Mouse (Mus musculus): ENCODE data around the gene Sox8. TPM values are rescaled to one million over a fixed set of nuclear protein-coding genes. Genes with fewer than 3 reads are reported as not detected.

The Sox8 gene
- polyA plus RNA-seq, 1 experiment from 2014 or later: 9.1 TPM

- no peaks in the 10 kb centered on the region for H3K9me3 ChIP-seq
- peaks cover 25% of the 10 kb centered on the region for H3K27me3 ChIP-seq
- 0 out of 2 replicates have a peak, but pooled peaks cover 6% of the 10 kb centered on the region for H3K36me3 ChIP-seq
- ATAC-seq (ENCODE audit: insufficient number of reproducible peaks, insufficient read depth, low FRiP score, low TSS enrichment, low read depth): no peak
- H3K4me2 ChIP-seq: peak overlapping the region; percentile 99
- 22% methylated on average over 14 of the region's 14 CpGs for WGBS
- H3K9ac ChIP-seq: 0 out of 2 replicates have a peak overlapping the region, but pooled peaks have one; percentile 73
- H3K4me1 ChIP-seq: peaks cover 58% of the 10 kb centered on the region
- peak overlapping the region; percentile 39; the same call in 1 of the 2 replicates for H3K27ac ChIP-seq
- H3K4me3 ChIP-seq: peak overlapping the region; percentile 59
Measured at GRCm38 (mm10) chr17:25567745-25568144, 2.7 kb downstream of the Sox8 start.

- Histone ChIP-seq H3K9me3 (no peaks in the 10 kb centered on the region), H3K4me1 (peaks cover 56% of the 10 kb centered on the region), H3K36me3 (0 out of 2 replicates have a peak, but pooled peaks cover 6% of the 10 kb centered on the region), H3K4me3 (no peak overlapping the region), H3K27me3 (peaks cover 25% of the 10 kb centered on the region), H3K27ac (no peak overlapping the region), H3K4me2 (peak overlapping the region; percentile 99), H3K9ac (no peak overlapping the region)
- no peak for ATAC-seq (ENCODE audit: insufficient number of reproducible peaks, insufficient read depth, low FRiP score, low TSS enrichment, low read depth)
- 78% methylated on average over 13 of the region's 13 CpGs for WGBS
Measured at GRCm38 (mm10) chr17:25567261-25567660, 3.2 kb downstream of the Sox8 start.

DNA sequence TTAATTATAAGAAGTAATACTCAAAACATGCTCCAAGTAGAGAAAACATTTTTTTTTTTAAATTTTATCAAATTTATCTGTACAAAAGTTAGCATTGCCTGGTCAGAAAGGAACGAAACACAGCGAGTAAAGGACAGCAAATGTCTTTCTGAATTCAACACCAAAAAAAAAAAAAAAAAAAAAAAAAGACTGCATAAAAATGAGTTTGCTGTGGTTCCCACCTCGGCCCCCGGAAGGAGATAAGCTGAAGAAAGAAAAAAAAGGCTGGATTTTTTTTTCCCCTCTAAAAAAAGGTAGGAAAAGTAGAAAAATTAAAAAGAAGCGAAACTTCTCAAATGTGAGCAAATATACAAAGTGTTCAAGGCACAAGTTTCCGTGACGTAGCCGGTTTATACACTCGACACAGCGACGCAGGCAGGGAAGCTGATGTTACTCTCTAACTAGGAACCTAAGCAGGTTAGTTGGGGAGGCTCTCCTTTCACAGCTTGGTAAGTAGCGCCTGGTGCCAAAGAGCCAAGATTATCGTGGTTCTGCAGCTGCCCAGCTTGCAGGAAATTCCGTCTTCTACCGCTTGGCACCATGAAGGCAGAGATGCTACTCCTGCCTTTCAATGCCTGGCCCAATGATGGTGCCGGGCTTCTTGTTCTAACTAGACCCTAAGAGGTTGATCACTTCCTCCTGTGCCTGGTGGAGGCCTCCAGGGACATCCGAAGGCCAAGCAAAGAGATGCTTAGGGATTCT lies 4.5 kb downstream of the Sox8 start:
- peaks cover 25% of the 10 kb centered on the region for H3K27me3 ChIP-seq
- WGBS: 72% methylated on average over 17 of the region's 17 CpGs

GRCm38 (mm10) chr17:25565244-25565643 lies 5.2 kb downstream of the Sox8 start:
- ATAC-seq (ENCODE audit: insufficient number of reproducible peaks, insufficient read depth, low FRiP score, low TSS enrichment, low read depth): no peak
- H3K4me2 ChIP-seq: peak overlapping the region; percentile 31
- H3K9me3 ChIP-seq: no peaks in the 10 kb centered on the region
- H3K9ac ChIP-seq: no peak overlapping the region
- H3K27me3 ChIP-seq: peaks cover 21% of the 10 kb centered on the region
- H3K36me3 ChIP-seq: 0 out of 2 replicates have a peak, but pooled peaks cover 6% of the 10 kb centered on the region
- H3K27ac ChIP-seq: 0 out of 2 replicates have a peak overlapping the region, but pooled peaks have one; percentile 1
- peaks cover 43% of the 10 kb centered on the region for H3K4me1 ChIP-seq
- WGBS: 32% methylated on average over 6 of the region's 6 CpGs
- no peak overlapping the region for H3K4me3 ChIP-seq

More for the DNA sequence above, 4.5 kb downstream of the Sox8 start:
- Histone ChIP-seq H3K9ac (no peak overlapping the region), H3K9me3 (no peaks in the 10 kb centered on the region), H3K4me2 (0 out of 2 replicates have a peak overlapping the region, but pooled peaks have one; percentile 2), H3K27ac (no peak overlapping the region), H3K4me3 (no peak overlapping the region), H3K4me1 (peaks cover 47% of the 10 kb centered on the region), H3K36me3 (0 out of 2 replicates have a peak, but pooled peaks cover 6% of the 10 kb centered on the region)
- no peak for ATAC-seq (ENCODE audit: insufficient number of reproducible peaks, insufficient read depth, low FRiP score, low TSS enrichment, low read depth)

GRCm38 (mm10) chr17:25564481-25564880 lies 6.0 kb downstream of the Sox8 start:
- Histone ChIP-seq H3K4me3 (no peak overlapping the region), H3K9ac (no peak overlapping the region), H3K4me2 (no peak overlapping the region), H3K4me1 (peaks cover 36% of the 10 kb centered on the region), H3K27ac (no peak overlapping the region), H3K9me3 (no peaks in the 10 kb centered on the region), H3K36me3 (0 out of 2 replicates have a peak, but pooled peaks cover 6% of the 10 kb centered on the region), H3K27me3 (peaks cover 13% of the 10 kb centered on the region)
- ATAC-seq (ENCODE audit: insufficient number of reproducible peaks, insufficient read depth, low FRiP score, low TSS enrichment, low read depth): no peak
- WGBS: 88% methylated on average over 5 of the region's 5 CpGs

DNA sequence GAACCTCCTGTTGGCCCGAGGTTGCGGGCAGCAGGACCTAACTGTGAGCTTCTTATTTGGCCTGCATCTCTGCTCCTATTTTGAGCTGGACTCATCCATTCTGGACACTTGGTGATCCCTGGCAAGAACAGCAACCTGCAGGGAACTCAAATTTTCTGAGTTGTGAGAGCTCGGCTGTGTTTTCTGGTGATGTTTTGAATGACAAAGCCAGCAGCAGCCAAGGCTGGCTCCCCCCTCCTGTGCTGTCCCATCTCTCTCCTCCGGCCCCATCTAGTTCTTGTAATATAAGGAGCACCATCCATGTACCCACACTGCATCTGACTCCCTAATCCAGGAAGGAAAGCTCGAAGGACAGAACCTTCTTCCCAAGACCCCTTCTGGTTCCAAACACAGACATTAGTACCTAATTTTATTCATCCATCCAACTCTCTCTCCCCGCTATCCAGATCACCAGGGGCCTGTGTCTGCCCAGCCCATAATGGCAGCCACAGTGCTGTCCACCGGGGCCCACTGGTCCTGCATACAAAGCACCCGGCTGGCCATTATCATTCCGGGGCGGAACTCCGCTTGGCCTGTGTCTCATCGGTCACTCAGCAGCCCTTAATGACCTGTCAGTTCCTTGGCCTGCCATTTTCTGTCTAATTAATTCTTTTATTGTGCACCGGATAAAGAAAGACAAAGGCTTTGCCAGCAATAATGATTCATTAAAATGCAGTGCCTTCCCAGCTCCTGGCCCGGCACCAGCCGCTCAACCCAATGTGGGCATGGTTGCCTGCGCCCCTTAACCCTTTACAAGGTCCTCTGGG lies 9.1 kb downstream of the Sox8 start:
- ATAC-seq (ENCODE audit: insufficient number of reproducible peaks, insufficient read depth, low FRiP score, low TSS enrichment, low read depth): no peak
- Histone ChIP-seq H3K27me3 (peaks cover 4% of the 10 kb centered on the region; the same call in 1 of the 2 replicates), H3K4me3 (no peak overlapping the region), H3K9ac (no peak overlapping the region), H3K36me3 (no peaks in the 10 kb centered on the region), H3K27ac (no peak overlapping the region), H3K9me3 (no peaks in the 10 kb centered on the region), H3K4me1 (peaks cover 18% of the 10 kb centered on the region), H3K4me2 (no peak overlapping the region)
- 77% methylated on average over 16 of the region's 16 CpGs for WGBS

DNA sequence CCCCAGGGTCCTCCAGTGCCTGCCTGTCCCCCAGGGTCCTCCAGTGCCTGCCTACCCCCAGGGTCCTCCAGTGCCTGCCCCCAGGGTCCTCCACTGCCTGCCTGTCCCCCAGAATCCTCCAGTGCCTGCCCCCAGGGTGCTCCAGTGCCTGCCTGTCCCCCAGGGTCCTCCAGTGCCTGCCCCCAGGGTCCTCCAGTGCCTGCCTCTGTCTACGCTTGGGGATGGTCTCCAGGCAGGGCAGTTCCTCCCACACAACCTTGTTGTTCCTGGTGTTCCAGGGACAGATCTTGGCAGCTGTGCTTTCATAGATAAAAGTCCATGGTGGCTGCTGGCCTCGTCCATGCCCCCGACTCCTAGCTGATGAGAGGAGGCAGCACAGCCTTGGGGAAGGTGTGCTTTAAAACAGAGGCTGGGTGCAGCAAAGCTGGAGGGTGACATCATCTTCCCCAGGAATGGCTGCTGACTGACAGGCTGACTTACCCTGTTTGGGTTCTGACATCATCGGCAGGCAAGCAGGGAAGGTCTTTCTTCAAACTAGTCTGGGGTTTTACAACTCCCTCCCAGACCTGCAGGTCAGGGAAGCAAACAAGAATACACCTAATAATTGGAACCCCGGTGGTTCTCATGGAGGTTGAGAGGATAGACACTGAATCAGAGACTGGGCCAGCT lies 9.8 kb downstream of the Sox8 start:
- WGBS: 62% methylated on average over 5 of the region's 5 CpGs
- H3K9ac ChIP-seq: 0 out of 2 replicates have a peak overlapping the region, but pooled peaks have one; percentile 4

DNA sequence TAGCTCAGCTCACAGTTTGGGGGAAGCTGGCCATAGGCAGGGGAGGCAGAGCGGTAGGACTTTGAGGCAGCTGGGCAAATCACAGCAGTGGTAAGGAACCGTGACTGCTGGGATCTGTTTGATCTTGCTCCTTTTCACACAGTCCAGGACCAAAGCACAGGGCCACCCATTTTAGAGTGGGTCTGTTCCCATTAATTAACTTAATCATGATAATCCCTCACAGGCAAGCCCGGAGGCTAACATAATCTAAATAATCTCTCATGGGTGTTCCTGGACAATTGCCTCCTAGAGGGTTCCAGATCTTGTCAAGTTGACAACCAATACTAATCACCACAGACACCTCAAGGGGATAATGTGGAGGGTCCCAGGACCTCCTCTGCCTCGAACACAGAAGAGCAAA lies 10.9 kb downstream of the Sox8 start:
- Histone ChIP-seq H3K9me3 (no peaks in the 10 kb centered on the region), H3K27ac (no peak overlapping the region), H3K4me3 (no peak overlapping the region), H3K9ac (no peak overlapping the region), H3K4me2 (no peak overlapping the region), H3K36me3 (no peaks in the 10 kb centered on the region), H3K4me1 (peaks cover 26% of the 10 kb centered on the region), H3K27me3 (peaks cover 4% of the 10 kb centered on the region; the same call in 1 of the 2 replicates)
- no peak for ATAC-seq (ENCODE audit: insufficient number of reproducible peaks, insufficient read depth, low FRiP score, low TSS enrichment, low read depth)
- WGBS: 57% methylated on average over 4 of the region's 4 CpGs

More for the DNA sequence above, 9.8 kb downstream of the Sox8 start:
- Histone ChIP-seq H3K27me3 (peaks cover 4% of the 10 kb centered on the region; the same call in 1 of the 2 replicates), H3K27ac (no peak overlapping the region), H3K36me3 (no peaks in the 10 kb centered on the region), H3K4me2 (no peak overlapping the region), H3K9me3 (no peaks in the 10 kb centered on the region), H3K4me3 (no peak overlapping the region), H3K4me1 (peaks cover 21% of the 10 kb centered on the region)
- ATAC-seq (ENCODE audit: insufficient number of reproducible peaks, insufficient read depth, low FRiP score, low TSS enrichment, low read depth): no peak

DNA sequence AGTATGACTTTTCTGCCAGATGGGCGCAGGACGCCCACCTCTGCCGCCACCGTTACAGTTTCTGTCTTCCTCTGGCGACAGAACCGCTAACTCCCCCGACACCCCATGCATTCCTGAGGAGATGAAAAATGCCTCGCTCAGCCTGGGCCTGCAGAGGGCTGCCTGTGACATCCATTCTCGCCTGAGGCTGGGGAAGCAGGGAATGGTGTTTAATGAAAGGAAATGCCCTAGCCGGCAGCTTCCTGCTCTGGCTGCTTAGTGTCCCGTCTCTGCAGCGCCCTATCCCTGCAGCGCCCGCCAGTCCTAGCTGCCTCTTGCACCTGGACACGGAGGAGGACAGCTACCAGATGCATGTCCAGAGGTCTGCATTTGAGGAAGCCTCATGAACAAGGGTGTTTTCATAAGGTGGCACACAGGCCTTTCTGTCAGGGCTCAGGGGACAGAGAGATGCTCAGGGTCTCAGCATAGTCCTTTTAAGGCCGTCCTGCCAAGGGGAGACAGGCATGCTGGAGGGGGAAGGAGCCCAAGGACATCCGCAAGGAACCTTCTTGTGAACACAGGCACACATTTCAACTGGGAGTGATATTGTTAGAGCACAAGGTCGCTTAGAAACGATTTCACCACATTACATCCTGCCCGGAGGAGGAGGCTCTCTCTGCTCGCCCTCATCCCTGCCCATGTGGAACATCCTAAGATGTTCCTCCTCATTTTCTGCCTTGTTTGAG lies 13.7 kb downstream of the Sox8 start:
- Histone ChIP-seq H3K9ac (peak overlapping the region; percentile 65), H3K4me3 (peak overlapping the region; percentile 34), H3K4me2 (peak overlapping the region; percentile 70), H3K4me1 (peaks cover 26% of the 10 kb centered on the region), H3K27me3 (peaks cover 4% of the 10 kb centered on the region; the same call in 1 of the 2 replicates), H3K36me3 (no peaks in the 10 kb centered on the region), H3K9me3 (no peaks in the 10 kb centered on the region), H3K27ac (peak overlapping the region; percentile 57; the same call in 1 of the 2 replicates)
- ATAC-seq (ENCODE audit: insufficient number of reproducible peaks, insufficient read depth, low FRiP score, low TSS enrichment, low read depth): 0 out of 2 replicates have a peak, but pooled peaks have one; percentile 17
- WGBS: 9% methylated on average over 21 of the region's 21 CpGs

- Histone ChIP-seq H3K4me2 (peak overlapping the region; percentile 70), H3K4me3 (peak overlapping the region; percentile 34), H3K27me3 (peaks cover 4% of the 10 kb centered on the region; the same call in 1 of the 2 replicates), H3K36me3 (no peaks in the 10 kb centered on the region), H3K27ac (peak overlapping the region; percentile 57), H3K9ac (peak overlapping the region; percentile 65), H3K4me1 (peaks cover 26% of the 10 kb centered on the region), H3K9me3 (no peaks in the 10 kb centered on the region)
- ATAC-seq (ENCODE audit: insufficient number of reproducible peaks, insufficient read depth, low FRiP score, low TSS enrichment, low read depth): no peak
- 4% methylated on average over 29 of the region's 29 CpGs for WGBS
Measured at GRCm38 (mm10) chr17:25555666-25556629, 14.5 kb downstream of the Sox8 start.

Data from embryonic facial prominence, embryonic 13.5 days (tissue).